Mouse (Mus musculus): Measurements from ENCODE around the gene Cep57l1. TPM values are rescaled to one million over a fixed set of nuclear protein-coding genes. Genes with fewer than 3 reads are reported as not detected.

Gene Cep57l1
- total RNA-seq, 1 experiment from 2014 or later = 52.7 TPM

Other genes with a start within 250 kb of the Cep57l1 start
- not detected in 2 replicates for gene Ccdc162, start 93.2 kb downstream of the Cep57l1 start, total RNA-seq (2017)
- 58.3 and 106 TPM in 2 replicates for gene Sesn1, start 64 bp upstream of the Cep57l1 start, total RNA-seq (2017)
- 0.94 and 3.9 TPM in 2 replicates for gene Armc2, start 208.6 kb upstream of the Cep57l1 start, total RNA-seq (2017)

Measured in hematopoietic stem cell, adult 5-6 weeks (primary cell).